Mouse (Mus musculus) liver, embryonic 14.5 days (tissue): ENCODE measurements around the gene Krtap6-5.
"Not testable (repeated sequence)": the region's sequence is repeated elsewhere in the genome, so short reads cannot be mapped to it uniquely, and the experiment has no call there.

Experiments used
- CTCF ChIP-seq: IDR thresholded peaks from 2 replicates; pipeline ENCODE4 v1.5.1; 2016; ENCODE audit warnings: antibody characterized with exemption, low read depth, control low read depth
- EP300 ChIP-seq: IDR thresholded peaks from 2 replicates; pipeline ENCODE4 v1.6.1; 2016; ENCODE audit warnings: antibody characterized with exemption, low read depth

GRCm38 (mm10) chr16:89063902-89064301 lies 16.2 kb upstream of the Krtap6-5 start, which contains the start of gene 1110025L11Rik:
- TF ChIP-seq CTCF, EP300: not testable (repeated sequence)
